Mouse (Mus musculus): ENCODE data around the gene Ptprk. TPM values are rescaled to one million over a fixed set of nuclear protein-coding genes. Genes with fewer than 3 reads are reported as not detected.
A peak's percentile ranks its signal among the peaks of the same experiment; 100 is the strongest.

Gene Ptprk
- total and polyA plus RNA-seq, 2 experiments from 2014 or later, result 25.4 to 43.4 TPM

- no peak for DNase-seq (ENCODE audit: low spot score)
- no peak for ATAC-seq (ENCODE audit: low FRiP score)
- no peak overlapping the region for H3K27ac ChIP-seq (ENCODE audit: low read depth, low read length)
- no peak overlapping the region for H3K4me2 ChIP-seq (ENCODE audit: low read depth, low read length, poor library complexity, severe bottlenecking)
- H3K36me3 ChIP-seq (ENCODE audit: insufficient read depth, low read length), result no peaks in the 10 kb centered on the region
- TF ChIP-seq CTCF (IDR thresholded peaks at IDR 0.05), result no peak
- no peak overlapping the region for H3K9ac ChIP-seq (replicated peaks; ENCODE audit: low read length, poor library complexity, severe bottlenecking)
- no peaks in the 10 kb centered on the region for H3K9me3 ChIP-seq (ENCODE audit: low read length)
- H3K4me1 ChIP-seq (ENCODE audit: insufficient read depth, low read length), result no peaks in the 10 kb centered on the region
- H3K27me3 ChIP-seq (ENCODE audit: insufficient read depth, low read length), result no peaks in the 10 kb centered on the region
- no peak overlapping the region for H3K4me3 ChIP-seq (ENCODE audit: low read depth, low read length)
Observed at GRCm38 (mm10) chr10:28161306-28161705, 86.7 kb downstream of the Ptprk start.

GRCm38 (mm10) chr10:28164250-28164649 is 89.6 kb downstream of the Ptprk start:
- TF ChIP-seq CTCF (IDR thresholded peaks at IDR 0.05), result no peak
- Histone ChIP-seq H3K27me3 (ENCODE audit: insufficient read depth, low read length) (no peaks in the 10 kb centered on the region), H3K9ac (replicated peaks; ENCODE audit: low read length, poor library complexity, severe bottlenecking) (no peak overlapping the region), H3K27ac (ENCODE audit: low read depth, low read length) (no peak overlapping the region), H3K4me3 (ENCODE audit: low read depth, low read length) (no peak overlapping the region), H3K9me3 (ENCODE audit: low read length) (no peaks in the 10 kb centered on the region), H3K4me2 (ENCODE audit: low read depth, low read length, poor library complexity, severe bottlenecking) (no peak overlapping the region), H3K4me1 (ENCODE audit: insufficient read depth, low read length) (no peaks in the 10 kb centered on the region), H3K36me3 (ENCODE audit: insufficient read depth, low read length) (no peaks in the 10 kb centered on the region)
- ATAC-seq (ENCODE audit: low FRiP score), result no peak
- DNase-seq (ENCODE audit: low spot score), result peak; percentile 56

- H3K4me1 ChIP-seq (ENCODE audit: insufficient read depth, low read length), result no peaks in the 10 kb centered on the region
- DNase-seq (ENCODE audit: low spot score), result no peak
- no peak overlapping the region for H3K9ac ChIP-seq (replicated peaks; ENCODE audit: low read length, poor library complexity, severe bottlenecking)
Observed at GRCm38 (mm10) chr10:28164746-28165145, 90.1 kb downstream of the Ptprk start.

GRCm38 (mm10) chr10:28166610-28167009 is 92.0 kb downstream of the Ptprk start:
- Histone ChIP-seq H3K27me3 (ENCODE audit: insufficient read depth, low read length) (no peaks in the 10 kb centered on the region), H3K36me3 (ENCODE audit: insufficient read depth, low read length) (no peaks in the 10 kb centered on the region), H3K9ac (replicated peaks; ENCODE audit: low read length, poor library complexity, severe bottlenecking) (no peak overlapping the region), H3K4me3 (ENCODE audit: low read depth, low read length) (no peak overlapping the region), H3K27ac (ENCODE audit: low read depth, low read length) (no peak overlapping the region), H3K4me2 (ENCODE audit: low read depth, low read length, poor library complexity, severe bottlenecking) (no peak overlapping the region), H3K4me1 (ENCODE audit: insufficient read depth, low read length) (no peaks in the 10 kb centered on the region), H3K9me3 (ENCODE audit: low read length) (no peaks in the 10 kb centered on the region)
- WGBS, result 94% methylated on average over 1 of the region's 1 CpGs
- no peak for DNase-seq (ENCODE audit: low spot score)
- no peak for TF ChIP-seq CTCF (IDR thresholded peaks at IDR 0.05)
- ATAC-seq (ENCODE audit: low FRiP score), result no peak

More at GRCm38 (mm10) chr10:28164746-28165145, 90.1 kb downstream of the Ptprk start:
- H3K36me3 ChIP-seq (ENCODE audit: insufficient read depth, low read length), result no peaks in the 10 kb centered on the region
- ATAC-seq (ENCODE audit: low FRiP score), result no peak
- no peak overlapping the region for H3K4me3 ChIP-seq (ENCODE audit: low read depth, low read length)
- no peaks in the 10 kb centered on the region for H3K9me3 ChIP-seq (ENCODE audit: low read length)
- H3K27me3 ChIP-seq (ENCODE audit: insufficient read depth, low read length), result no peaks in the 10 kb centered on the region
- no peak overlapping the region for H3K4me2 ChIP-seq (ENCODE audit: low read depth, low read length, poor library complexity, severe bottlenecking)
- TF ChIP-seq CTCF (IDR thresholded peaks at IDR 0.05), result no peak
- H3K27ac ChIP-seq (ENCODE audit: low read depth, low read length), result no peak overlapping the region

- H3K36me3 ChIP-seq (ENCODE audit: insufficient read depth, low read length), result no peaks in the 10 kb centered on the region
- no peak for DNase-seq (ENCODE audit: low spot score)
- 64% methylated on average over 2 of the region's 2 CpGs for WGBS
- no peaks in the 10 kb centered on the region for H3K9me3 ChIP-seq (ENCODE audit: low read length)
- no peak for ATAC-seq (ENCODE audit: low FRiP score)
- TF ChIP-seq CTCF (IDR thresholded peaks at IDR 0.05), result no peak
- H3K4me2 ChIP-seq (ENCODE audit: low read depth, low read length, poor library complexity, severe bottlenecking), result no peak overlapping the region
- H3K4me1 ChIP-seq (ENCODE audit: insufficient read depth, low read length), result no peaks in the 10 kb centered on the region
- no peak overlapping the region for H3K9ac ChIP-seq (replicated peaks; ENCODE audit: low read length, poor library complexity, severe bottlenecking)
- H3K4me3 ChIP-seq (ENCODE audit: low read depth, low read length), result no peak overlapping the region
- no peaks in the 10 kb centered on the region for H3K27me3 ChIP-seq (ENCODE audit: insufficient read depth, low read length)
- no peak overlapping the region for H3K27ac ChIP-seq (ENCODE audit: low read depth, low read length)
Observed at GRCm38 (mm10) chr10:28167097-28167496, 92.5 kb downstream of the Ptprk start.

GRCm38 (mm10) chr10:28171196-28171595 is 96.6 kb downstream of the Ptprk start:
- no peak for ATAC-seq (ENCODE audit: low FRiP score)
- 95% methylated on average over 1 of the region's 1 CpGs for WGBS
- Histone ChIP-seq H3K36me3 (ENCODE audit: insufficient read depth, low read length) (no peaks in the 10 kb centered on the region), H3K9ac (replicated peaks; ENCODE audit: low read length, poor library complexity, severe bottlenecking) (no peak overlapping the region), H3K4me2 (ENCODE audit: low read depth, low read length, poor library complexity, severe bottlenecking) (no peak overlapping the region), H3K27me3 (ENCODE audit: insufficient read depth, low read length) (no peaks in the 10 kb centered on the region), H3K4me3 (ENCODE audit: low read depth, low read length) (no peak overlapping the region), H3K4me1 (ENCODE audit: insufficient read depth, low read length) (no peaks in the 10 kb centered on the region), H3K9me3 (ENCODE audit: low read length) (no peaks in the 10 kb centered on the region), H3K27ac (ENCODE audit: low read depth, low read length) (no peak overlapping the region)
- DNase-seq (ENCODE audit: low spot score), result no peak
- TF ChIP-seq CTCF (IDR thresholded peaks at IDR 0.05), result no peak
